Mouse (Mus musculus): ENCODE results near the gene Arl10.
"Not testable (repeated sequence)": the region's sequence is repeated elsewhere in the genome, so short reads cannot be mapped to it uniquely, and the experiment has no call there.

The Arl10 gene

GRCm38 (mm10) chr13:54613141-54613540 lies 38.3 kb downstream of the Arl10 start:
- intact Hi-C loops (cut with DNase I), result not testable (repeated sequence)

DNA sequence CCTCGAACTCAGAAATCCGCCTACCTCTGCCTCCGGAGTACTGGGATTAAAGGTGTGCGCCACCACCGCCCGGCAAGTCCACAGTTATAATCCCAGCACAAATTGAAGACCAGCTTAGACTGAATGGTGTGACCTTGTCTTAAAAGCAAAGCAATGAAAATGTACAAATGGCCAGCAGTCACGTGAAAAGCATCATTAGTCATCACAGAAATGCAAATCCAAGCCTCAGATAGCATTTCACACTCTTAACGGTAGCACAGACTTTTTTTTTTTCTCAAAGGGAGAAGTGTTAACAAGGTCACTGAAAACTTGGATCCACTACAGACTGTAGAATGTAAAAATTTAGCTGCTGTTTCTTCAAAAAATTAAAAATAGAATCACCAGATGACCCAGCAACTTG lies 41.5 kb downstream of the Arl10 start:
- intact Hi-C loops (cut with DNase I), result no loop called here

DNA sequence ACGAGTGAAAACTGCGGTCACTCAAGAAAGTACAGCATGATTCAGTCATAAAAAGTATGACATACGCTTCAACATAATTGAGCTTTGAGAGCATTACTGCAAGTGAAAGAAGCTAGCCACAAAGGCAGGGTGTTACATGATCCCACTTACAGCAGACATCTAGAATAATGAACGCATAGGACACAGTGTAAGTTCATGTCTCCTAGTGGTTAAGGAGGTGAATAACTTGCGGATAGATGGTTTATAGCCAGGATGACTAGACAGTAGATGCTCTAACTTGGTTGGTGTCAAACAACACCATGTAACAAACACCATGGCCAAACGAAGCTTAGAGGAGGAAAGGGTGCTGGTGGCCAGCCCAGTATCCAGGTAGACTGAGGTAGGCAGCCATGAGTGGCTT lies 42.2 kb downstream of the Arl10 start:
- intact Hi-C loops (cut with DNase I), result no loop called here

- intact Hi-C loops (cut with DNase I), result loop anchor here (5.0 to 10.0 kb wide), 3 partner anchors 44 to 157 kb away; partner anchors contain the start of genes Arl10 and Thoc3
Observed at GRCm38 (mm10) chr13:54621155-54621932, 46.5 kb downstream of the Arl10 start, which contains the start of gene Faf2. Gene Faf2, plus strand, starts transcription at chr13:54621784.

DNA sequence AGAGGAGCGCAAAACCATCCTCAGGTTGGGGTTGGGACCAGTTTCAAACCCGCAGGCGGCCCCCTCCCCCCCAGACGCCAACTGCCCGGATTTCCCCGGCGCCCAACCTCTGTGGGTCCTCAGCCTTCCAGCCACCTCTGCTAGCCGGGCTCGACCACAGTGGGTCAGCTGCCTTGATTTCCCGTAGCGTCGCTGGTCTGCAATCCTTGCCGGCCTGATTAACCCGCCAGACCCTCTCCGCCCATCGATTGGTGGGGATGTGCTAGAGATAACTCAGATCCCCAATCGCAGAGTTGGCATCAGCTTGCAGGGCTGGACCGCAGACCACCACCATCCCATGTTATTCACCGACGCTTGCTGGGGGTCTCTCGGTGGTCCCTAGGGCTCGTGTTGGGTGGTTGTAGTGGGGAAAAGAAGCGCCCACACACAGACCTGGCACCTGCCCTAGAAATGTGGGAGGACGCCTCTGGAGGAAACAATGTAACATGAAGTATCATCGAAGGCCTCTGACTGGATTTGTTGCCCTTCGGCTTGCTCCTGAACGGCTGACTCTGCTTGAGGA lies 47.2 kb downstream of the Arl10 start:
- intact Hi-C loops (cut with DNase I), result loop anchor here (5.0 to 10.0 kb wide), 3 partner anchors 45 to 157 kb away; partner anchors contain the start of genes Arl10 and Thoc3

DNA sequence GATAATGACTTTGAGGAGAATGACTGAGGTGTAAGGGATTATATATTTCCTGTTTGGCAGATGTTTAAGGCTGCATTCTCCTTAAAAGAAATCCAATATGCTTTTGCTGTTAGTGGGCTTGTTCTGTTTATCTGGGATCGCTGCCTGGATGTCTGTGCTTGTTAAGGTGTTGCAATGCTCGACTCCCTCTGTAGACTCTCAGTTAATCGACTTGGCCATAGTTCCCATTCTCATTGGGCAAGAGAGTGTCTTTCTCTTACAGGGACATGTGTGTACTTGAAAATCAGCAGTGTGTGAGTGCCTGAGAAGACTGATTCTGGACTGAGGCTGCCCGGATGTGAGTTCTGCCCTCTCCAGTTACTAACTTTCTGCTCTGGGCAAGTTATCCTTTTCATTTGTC lies 54.3 kb downstream of the Arl10 start:
- intact Hi-C loops (cut with DNase I), result loop anchor here (10.0 kb wide), 1 partner anchor 164 kb away; the partner anchor contains the start of gene Thoc3

Small RNA genes within 50 kb of the gene (microRNA-seq; reads per million reads assigned to microRNA genes)
- gene Gm24195, result 0 reads per million in 2 experiments
